Comparison of ENCODE assay signal across 26 mouse cellular contexts in genomic region chr13:36958996-36959395, GRCm38 (mm10).
DNase-seq lines count a peak whose midpoint lies in the region; ATAC-seq and TF ChIP-seq lines count a peak whose summit lies in the region.
"Had no signal": no experiment of that assay in that cellular context is flagged by ENCODE, and none has a peak within 500 bp of the region (broad histone marks: within the 10 kb centered on the region; RNA-seq: fewer than 3 reads in every experiment).

No protein-coding gene starts in this region.

- ATAC-seq in liver, postnatal 0 days: no peak
- ATAC-seq in liver, embryonic 12.5 days: no peak
- ATAC-seq in megakaryocyte progenitor cell, adult 5-6 weeks (replicated peaks; ENCODE audit: poor library complexity): peak; percentile 44; the same call in 1 of the 2 replicates
- ATAC-seq in kidney, embryonic 15.5 days (replicated peaks; ENCODE audit: low FRiP score): no peak
- ATAC-seq: CD4-positive, CD25-positive, alpha-beta regulatory T cell, adult 4 months; hindbrain, embryonic 16.5 days; midbrain, embryonic 15.5 days had no signal

- 0 out of 2 replicates have a peak overlapping the region, but pooled peaks have one; percentile 13 for H3K4me2 ChIP-seq in liver, postnatal 0 days (ENCODE audit: low read depth, low read length)
- H3K4me2 ChIP-seq in liver, embryonic 12.5 days: no peak overlapping the region
- no peak overlapping the region for H3K4me2 ChIP-seq in kidney, embryonic 15.5 days
- H3K4me2 ChIP-seq: embryonic facial prominence, embryonic 15.5 days; limb, embryonic 12.5 days; midbrain, embryonic 15.5 days; stomach, embryonic 15.5 days had no signal

- no peak for TF ChIP-seq CTCF in liver, postnatal 0 days (IDR thresholded peaks at IDR 0.05; ENCODE audit: low read depth)
- no peak for TF ChIP-seq CTCF in layer of hippocampus, adult 2 months (conservative IDR thresholded peaks at IDR 0.05)

- H3K36me3 ChIP-seq in liver, postnatal 0 days (replicated peaks; ENCODE audit: insufficient read depth, low read length): no peaks in the 10 kb centered on the region
- H3K36me3 ChIP-seq in liver, embryonic 12.5 days: no peaks in the 10 kb centered on the region
- H3K36me3 ChIP-seq in hindbrain, embryonic 10.5 days: no peaks in the 10 kb centered on the region
- H3K36me3 ChIP-seq in kidney, embryonic 15.5 days: no peaks in the 10 kb centered on the region
- H3K36me3 ChIP-seq: embryonic facial prominence, embryonic 15.5 days; forebrain, embryonic 10.5 days; G1E; heart, embryonic 10.5 days; limb, embryonic 12.5 days; midbrain, embryonic 15.5 days; stomach, embryonic 15.5 days had no signal

- H3K9ac ChIP-seq in liver, postnatal 0 days (replicated peaks): no peak overlapping the region
- H3K9ac ChIP-seq in liver, embryonic 12.5 days: no peak overlapping the region
- H3K9ac ChIP-seq in kidney, embryonic 15.5 days: no peak overlapping the region
- H3K9ac ChIP-seq: embryonic facial prominence, embryonic 15.5 days; limb, embryonic 12.5 days; liver, embryonic 14.5 days; midbrain, embryonic 15.5 days; stomach, embryonic 15.5 days had no signal

- peaks cover 4% of the 10 kb centered on the region; the same call in 1 of the 2 replicates for H3K4me1 ChIP-seq in liver, postnatal 0 days (ENCODE audit: insufficient read depth)
- no peaks in the 10 kb centered on the region for H3K4me1 ChIP-seq in liver, embryonic 12.5 days
- no peaks in the 10 kb centered on the region for H3K4me1 ChIP-seq in hindbrain, embryonic 10.5 days (replicated peaks)
- H3K4me1 ChIP-seq in kidney, embryonic 15.5 days: no peaks in the 10 kb centered on the region
- H3K4me1 ChIP-seq: embryonic facial prominence, embryonic 15.5 days; forebrain, embryonic 10.5 days; heart, embryonic 10.5 days; limb, embryonic 12.5 days; midbrain, embryonic 15.5 days; stomach, embryonic 15.5 days had no signal

- H3K9me3 ChIP-seq in liver, postnatal 0 days (ENCODE audit: low read length): no peaks in the 10 kb centered on the region
- no peaks in the 10 kb centered on the region for H3K9me3 ChIP-seq in liver, embryonic 12.5 days (replicated peaks)
- H3K9me3 ChIP-seq in hindbrain, embryonic 10.5 days: no peaks in the 10 kb centered on the region
- no peaks in the 10 kb centered on the region for H3K9me3 ChIP-seq in kidney, embryonic 15.5 days (replicated peaks)
- H3K9me3 ChIP-seq: embryonic facial prominence, embryonic 15.5 days; forebrain, embryonic 10.5 days; G1E; heart, embryonic 10.5 days; limb, embryonic 12.5 days; megakaryocyte, embryonic 14.5 days; midbrain, embryonic 15.5 days; stomach, embryonic 15.5 days had no signal

- no peak overlapping the region for H3K27ac ChIP-seq in liver, postnatal 0 days (ENCODE audit: low read depth)
- H3K27ac ChIP-seq in liver, embryonic 12.5 days: no peak overlapping the region
- peak overlapping the region; percentile 78 for H3K27ac ChIP-seq in layer of hippocampus, adult 2 months
- no peak overlapping the region for H3K27ac ChIP-seq in hindbrain, embryonic 10.5 days
- no peak overlapping the region for H3K27ac ChIP-seq in kidney, embryonic 15.5 days
- H3K27ac ChIP-seq: embryonic facial prominence, embryonic 15.5 days; forebrain, embryonic 10.5 days; heart, embryonic 10.5 days; left cerebral cortex, adult 2 months; limb, embryonic 12.5 days; liver, embryonic 14.5 days; midbrain, embryonic 15.5 days; stomach, embryonic 15.5 days had no signal

- no peak overlapping the region for H3K4me3 ChIP-seq in liver, postnatal 0 days (ENCODE audit: low read depth, low read length)
- no peak overlapping the region for H3K4me3 ChIP-seq in liver, embryonic 12.5 days
- no peak overlapping the region for H3K4me3 ChIP-seq in layer of hippocampus, adult 2 months
- H3K4me3 ChIP-seq in hindbrain, embryonic 10.5 days: no peak overlapping the region
- no peak overlapping the region for H3K4me3 ChIP-seq in kidney, embryonic 15.5 days (replicated peaks)
- H3K4me3 ChIP-seq: embryonic facial prominence, embryonic 15.5 days; forebrain, embryonic 10.5 days; heart, embryonic 10.5 days; left cerebral cortex, adult 2 months; limb, embryonic 12.5 days; megakaryocyte, embryonic 14.5 days; midbrain, embryonic 15.5 days; stomach, embryonic 15.5 days had no signal

- no peak for DNase-seq in liver, postnatal 0 days
- peak; percentile 7 for DNase-seq in adrenal gland, postnatal 14 days
- DNase-seq in layer of hippocampus, adult 2 months (ENCODE audit: low spot score in 2 of 2): peak; percentile 30 to 64
- DNase-seq in hindbrain, embryonic 10.5 days (ENCODE audit: low spot score): no peak
- DNase-seq: cerebellum, postnatal 14 days; embryo, embryonic 11 days; gastrocnemius, postnatal 25 days; heart, postnatal 10 days; kidney, adult 11 months; kidney, postnatal 14 days; spleen, adult 18-20 months had no signal

- WGBS in liver, postnatal 0 days (ENCODE audit: insufficient replicate concordance): 43% methylated on average over 3 of the region's 3 CpGs
- WGBS in liver, embryonic 12.5 days (ENCODE audit: insufficient replicate concordance): 43% methylated on average over 3 of the region's 3 CpGs
- WGBS in hindbrain, embryonic 10.5 days: 84% methylated on average over 3 of the region's 3 CpGs
- 72% methylated on average over 3 of the region's 3 CpGs for WGBS in kidney, embryonic 15.5 days

- no peak for TF ChIP-seq EP300 in liver, postnatal 0 days (IDR thresholded peaks at IDR 0.05; ENCODE audit: low read depth)

- H3K27me3 ChIP-seq in liver, postnatal 0 days (ENCODE audit: insufficient read depth, low read length): no peaks in the 10 kb centered on the region
- no peaks in the 10 kb centered on the region for H3K27me3 ChIP-seq in liver, embryonic 12.5 days (replicated peaks)
- no peaks in the 10 kb centered on the region for H3K27me3 ChIP-seq in hindbrain, embryonic 10.5 days (ENCODE audit: insufficient read depth, poor library complexity, severe bottlenecking)
- no peaks in the 10 kb centered on the region for H3K27me3 ChIP-seq in kidney, embryonic 15.5 days
- H3K27me3 ChIP-seq: embryonic facial prominence, embryonic 15.5 days; limb, embryonic 12.5 days; megakaryocyte, embryonic 14.5 days; midbrain, embryonic 15.5 days; stomach, embryonic 15.5 days had no signal

Comparison
In these comparisons a context has a peak if more than half of its experiments do, and no peak if none do; other contexts are left out.
1. DNase-seq: peak in adrenal gland, postnatal 14 days (single experiment) and layer of hippocampus, adult 2 months (2 of 2); none in liver, postnatal 0 days (single experiment) and hindbrain, embryonic 10.5 days (single experiment).